Mouse (Mus musculus) liver, embryonic 12.5 days (tissue): ENCODE measurements around the gene Arid2. TPM values are rescaled to one million over a fixed set of nuclear protein-coding genes. Genes with fewer than 3 reads are reported as not detected.

Experiments used
- ATAC-seq: fragments of 200-750 bp; cut with Nextera tagmentation; 2 replicates; pipeline ENCODE4 v1.8.0; 2017; ENCODE audit warnings: moderate number of reproducible peaks, mild to moderate bottlenecking, moderate library complexity
- H3K27ac ChIP-seq: fragments of 300-500 bp; sonication (generic); 2 replicates; pipeline ENCODE4 v1.5.1; 2016; ENCODE audit warnings: mild to moderate bottlenecking
- H3K27me3 ChIP-seq: fragments of 300-500 bp; sonication (generic); replicated peaks from 2 replicates; pipeline ENCODE4 v1.6.1; 2016; ENCODE audit warnings: mild to moderate bottlenecking, moderate library complexity
- H3K36me3 ChIP-seq: fragments of 300-500 bp; sonication (generic); 2 replicates; pipeline ENCODE4 v1.6.1; 2016; ENCODE audit warnings: mild to moderate bottlenecking, moderate library complexity
- H3K4me1 ChIP-seq: fragments of 300-500 bp; sonication (generic); 2 replicates; pipeline ENCODE4 v1.6.1; 2016
- H3K4me2 ChIP-seq: fragments of 300-500 bp; sonication (generic); 2 replicates; pipeline ENCODE4 v1.6.1; 2016; ENCODE audit warnings: mild to moderate bottlenecking, moderate library complexity
- H3K4me3 ChIP-seq: fragments of 300-500 bp; sonication (generic); 2 replicates; pipeline ENCODE4 v1.5.1; 2016; ENCODE audit warnings: mild to moderate bottlenecking, moderate library complexity
- H3K9ac ChIP-seq: fragments of 300-500 bp; sonication (generic); 2 replicates; pipeline ENCODE4 v1.6.1; 2016; ENCODE audit warnings: mild to moderate bottlenecking, moderate library complexity
- H3K9me3 ChIP-seq: fragments of 300-500 bp; sonication (generic); replicated peaks from 2 replicates; pipeline ENCODE4 v1.6.1; 2016; ENCODE audit warnings: mild to moderate bottlenecking, moderate library complexity
- WGBS: fragments of 180-500 bp; shearing (Covaris S2); methylation state at CpG from one replicate; pipeline ENCODE4 v1.1.7; 2016; ENCODE audit not compliant: insufficient replicate concordance; 5-methylcytosine and 5-hydroxymethylcytosine counted together
- polyA plus RNA-seq: library from polyadenylated mRNA; unstranded; fragments of >200 nt; fragmentation: Nextera tagmentation; extraction: Ambion mirVana; gene quantifications from 2 replicates; pipeline ENCODE4 v1.2.1, GENCODE M21; 2016

The Arid2 gene
- polyA plus RNA-seq, 1 experiment from 2014 or later, result 14.1 TPM

DNA sequence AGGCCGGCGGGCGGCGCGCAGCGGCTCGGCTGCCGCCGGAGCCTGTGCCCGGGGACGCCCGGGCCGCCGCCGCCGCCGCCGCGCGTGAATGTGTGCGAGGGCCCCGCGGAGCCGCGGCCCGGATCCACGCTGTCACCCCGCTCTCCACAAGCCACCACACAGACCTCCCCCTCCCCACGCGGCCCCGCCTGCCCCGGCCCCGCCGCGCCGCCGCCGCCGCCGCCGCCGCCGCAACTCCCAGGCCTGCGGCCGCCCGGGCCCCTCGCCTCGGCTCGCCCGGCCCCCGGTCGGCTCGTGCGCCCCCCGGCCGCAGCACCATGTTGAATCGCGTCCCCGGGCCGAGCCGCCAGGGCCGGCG, 404 bp upstream of the Arid2 start:
- no peaks in the 10 kb centered on the region for H3K9me3 ChIP-seq
- peak overlapping the region; percentile 92 for H3K4me2 ChIP-seq
- WGBS, result 0% methylated on average over 32 of the region's 63 CpGs
- peak overlapping the region; percentile 98 for H3K9ac ChIP-seq
- peaks cover 15% of the 10 kb centered on the region for H3K36me3 ChIP-seq
- H3K27ac ChIP-seq, result peak overlapping the region; percentile 99
- H3K4me3 ChIP-seq, result peak overlapping the region; percentile 89
- H3K27me3 ChIP-seq, result no peaks in the 10 kb centered on the region
- peaks cover 38% of the 10 kb centered on the region for H3K4me1 ChIP-seq
- peak; percentile 28 for ATAC-seq

DNA sequence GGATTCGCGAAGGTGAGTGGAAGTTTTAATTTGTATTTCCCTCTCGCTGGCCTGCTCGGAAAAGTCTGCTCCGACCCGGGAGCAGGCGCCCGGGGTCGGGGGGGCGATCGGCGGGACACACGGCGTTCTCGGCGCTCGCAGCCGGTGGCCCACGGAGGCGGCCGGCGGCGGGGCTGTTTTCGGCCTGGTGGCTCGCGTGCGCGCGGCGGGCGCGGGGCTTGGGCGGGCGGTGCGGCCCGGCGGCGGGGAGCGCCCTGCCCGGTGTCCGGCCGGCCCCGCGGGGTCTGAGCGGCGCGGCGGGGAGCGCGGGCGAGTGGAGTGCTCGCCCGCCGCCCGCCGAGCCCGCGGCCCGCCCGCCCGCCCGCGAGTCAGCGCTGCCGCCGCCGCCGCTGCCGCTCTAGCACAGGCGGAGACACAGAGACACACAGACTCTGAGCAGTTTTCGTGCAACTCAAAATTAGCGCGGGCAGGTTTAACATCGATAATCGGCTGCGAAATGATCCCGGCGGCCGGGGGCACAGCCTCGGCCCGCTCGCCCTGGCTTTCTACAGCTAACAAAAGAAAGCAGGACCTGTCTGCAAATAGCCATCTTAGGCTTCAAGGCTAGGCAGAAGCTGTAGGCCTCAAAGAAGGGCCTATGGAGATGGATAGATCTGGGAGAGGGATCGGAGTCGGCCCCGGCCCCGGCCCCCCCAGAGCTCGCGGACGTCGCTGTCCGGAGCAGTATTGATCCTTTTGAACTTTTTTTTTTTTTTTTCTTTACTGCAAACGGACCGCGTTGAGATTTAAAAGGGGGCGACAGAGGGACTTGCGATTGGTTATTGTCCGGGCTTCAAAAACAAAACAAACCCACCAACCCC, 888 bp downstream of the Arid2 start:
- Histone ChIP-seq H3K9ac (peak overlapping the region; percentile 98), H3K27me3 (no peaks in the 10 kb centered on the region), H3K4me2 (peak overlapping the region; percentile 92), H3K4me1 (peaks cover 38% of the 10 kb centered on the region), H3K4me3 (peak overlapping the region; percentile 89), H3K36me3 (peaks cover 14% of the 10 kb centered on the region), H3K27ac (peak overlapping the region; percentile 99), H3K9me3 (no peaks in the 10 kb centered on the region)
- WGBS, result under 1% methylated on average over 80 of the region's 97 CpGs
- ATAC-seq, result peak; percentile 1; the same call in 1 of the 2 replicates

DNA sequence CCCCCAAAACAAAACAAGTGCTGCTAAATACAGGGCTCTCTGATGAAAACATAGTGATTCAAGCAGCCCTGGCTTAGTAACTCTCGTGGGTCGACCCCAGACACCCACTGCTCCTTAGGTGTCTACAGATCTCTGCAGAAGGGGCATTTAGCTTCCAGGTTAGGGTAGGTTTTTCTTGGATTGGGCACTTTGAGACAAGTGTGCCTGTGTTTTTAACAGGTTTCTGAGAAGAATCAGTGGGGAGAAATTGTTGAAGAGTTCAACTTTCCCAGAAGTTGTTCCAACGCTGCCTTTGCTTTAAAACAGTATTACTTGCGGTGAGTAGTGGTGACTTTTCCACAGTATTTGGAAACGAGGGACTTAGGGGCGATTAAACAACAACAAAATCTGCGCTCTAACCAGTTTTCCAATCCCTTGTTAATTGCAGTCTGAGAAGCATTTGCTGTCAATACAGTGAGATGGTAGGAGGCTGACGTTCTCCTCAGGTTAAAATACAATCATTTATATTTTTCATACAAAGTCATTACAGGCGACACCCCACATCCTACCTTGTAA, 1.6 kb downstream of the Arid2 start:
- peaks cover 38% of the 10 kb centered on the region for H3K4me1 ChIP-seq
- peak overlapping the region; percentile 98 for H3K9ac ChIP-seq
- H3K27me3 ChIP-seq, result no peaks in the 10 kb centered on the region
- peak overlapping the region; percentile 99 for H3K27ac ChIP-seq
- 12% methylated on average over 9 of the region's 9 CpGs for WGBS
- H3K4me3 ChIP-seq, result peak overlapping the region; percentile 89
- ATAC-seq, result no peak
- H3K4me2 ChIP-seq, result peak overlapping the region; percentile 78
- H3K9me3 ChIP-seq, result no peaks in the 10 kb centered on the region
- peaks cover 14% of the 10 kb centered on the region for H3K36me3 ChIP-seq

DNA sequence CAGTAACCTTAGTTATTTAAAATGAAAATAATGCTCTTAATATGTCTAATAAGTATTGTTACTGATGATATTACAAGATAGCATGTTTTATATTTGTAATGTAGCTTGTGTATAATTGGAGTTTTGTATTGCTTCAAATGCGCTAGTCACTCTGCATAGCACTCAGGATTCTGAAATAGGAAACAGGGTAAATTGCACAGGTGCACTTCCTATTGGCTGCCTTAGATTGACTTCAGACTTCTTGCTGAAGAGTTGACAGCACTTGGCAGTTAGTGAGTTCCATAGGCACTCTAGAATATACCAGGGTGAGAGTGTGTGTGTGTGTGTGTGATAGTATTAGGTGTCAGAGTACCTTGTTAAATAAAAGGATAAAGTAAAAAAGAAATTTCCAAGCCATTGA, 2.7 kb downstream of the Arid2 start:
- peak overlapping the region; percentile 48; the same call in 1 of the 2 replicates for H3K9ac ChIP-seq
- peak overlapping the region; percentile 37; the same call in 1 of the 2 replicates for H3K27ac ChIP-seq
- H3K4me2 ChIP-seq, result peak overlapping the region; percentile 57
- no peak for ATAC-seq
- H3K27me3 ChIP-seq, result no peaks in the 10 kb centered on the region
- H3K4me3 ChIP-seq, result peak overlapping the region; percentile 39
- WGBS, result 78% methylated on average over 1 of the region's 1 CpGs
- peaks cover 25% of the 10 kb centered on the region for H3K36me3 ChIP-seq
- H3K9me3 ChIP-seq, result no peaks in the 10 kb centered on the region
- peaks cover 44% of the 10 kb centered on the region for H3K4me1 ChIP-seq

DNA sequence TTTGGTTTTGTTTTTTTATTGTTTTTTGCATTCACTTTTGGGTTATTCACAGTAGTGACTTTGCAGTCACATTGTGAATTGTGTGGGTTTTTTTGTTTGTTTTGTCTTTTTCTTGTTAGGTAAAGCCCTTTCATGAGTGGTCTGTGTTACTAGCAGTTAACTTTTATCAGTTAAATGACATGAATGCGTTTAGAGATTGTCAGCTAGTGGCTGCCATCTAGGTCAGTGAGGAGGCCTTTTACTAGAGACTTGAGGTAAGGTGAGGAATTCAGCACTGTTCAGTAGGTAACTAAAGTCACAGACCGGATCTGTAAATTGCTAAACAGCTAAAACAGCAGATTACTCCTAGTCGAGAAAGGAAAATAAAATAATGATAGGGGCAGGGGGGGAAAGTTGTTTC, 6.1 kb downstream of the Arid2 start:
- peaks cover 64% of the 10 kb centered on the region for H3K4me1 ChIP-seq
- peak overlapping the region; percentile 40 for H3K4me2 ChIP-seq
- peaks cover 44% of the 10 kb centered on the region for H3K36me3 ChIP-seq
- ATAC-seq, result peak; percentile 65
- no peaks in the 10 kb centered on the region for H3K27me3 ChIP-seq
- WGBS, result 35% methylated on average over 3 of the region's 3 CpGs
- no peak overlapping the region for H3K4me3 ChIP-seq
- no peaks in the 10 kb centered on the region for H3K9me3 ChIP-seq
- H3K27ac ChIP-seq, result peak overlapping the region; percentile 20; the same call in 1 of the 2 replicates
- peak overlapping the region; percentile 0; the same call in 1 of the 2 replicates for H3K9ac ChIP-seq

DNA sequence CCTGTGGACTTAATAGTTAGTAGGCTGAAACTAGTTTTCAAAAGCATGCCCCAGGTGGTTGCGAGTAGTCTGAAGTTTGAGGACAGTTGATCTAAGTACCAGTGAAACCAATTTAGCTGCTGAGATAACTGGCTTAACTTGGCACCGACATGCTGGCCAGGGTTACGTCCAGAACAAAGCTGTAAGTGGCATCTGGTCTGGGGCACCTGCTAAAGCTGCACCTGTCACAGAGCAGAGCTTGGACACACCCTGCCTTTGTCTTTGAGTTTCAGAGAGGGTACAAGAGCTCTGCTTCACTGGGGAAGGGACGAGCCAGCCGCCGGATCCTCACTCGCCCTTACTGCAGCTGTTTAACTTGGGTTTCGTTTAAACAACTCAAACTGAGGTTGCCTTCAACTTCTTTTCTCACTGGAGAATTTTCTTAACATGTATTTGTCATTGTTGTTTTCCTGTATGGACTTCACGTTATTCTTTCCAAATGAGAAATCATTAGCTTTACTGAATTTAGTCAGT, 9.8 kb downstream of the Arid2 start:
- Histone ChIP-seq H3K36me3 (peaks cover 60% of the 10 kb centered on the region), H3K4me3 (no peak overlapping the region), H3K27me3 (no peaks in the 10 kb centered on the region), H3K9ac (no peak overlapping the region), H3K27ac (no peak overlapping the region), H3K4me2 (no peak overlapping the region), H3K4me1 (peaks cover 48% of the 10 kb centered on the region), H3K9me3 (no peaks in the 10 kb centered on the region)
- 84% methylated on average over 9 of the region's 9 CpGs for WGBS
- ATAC-seq, result no peak

DNA sequence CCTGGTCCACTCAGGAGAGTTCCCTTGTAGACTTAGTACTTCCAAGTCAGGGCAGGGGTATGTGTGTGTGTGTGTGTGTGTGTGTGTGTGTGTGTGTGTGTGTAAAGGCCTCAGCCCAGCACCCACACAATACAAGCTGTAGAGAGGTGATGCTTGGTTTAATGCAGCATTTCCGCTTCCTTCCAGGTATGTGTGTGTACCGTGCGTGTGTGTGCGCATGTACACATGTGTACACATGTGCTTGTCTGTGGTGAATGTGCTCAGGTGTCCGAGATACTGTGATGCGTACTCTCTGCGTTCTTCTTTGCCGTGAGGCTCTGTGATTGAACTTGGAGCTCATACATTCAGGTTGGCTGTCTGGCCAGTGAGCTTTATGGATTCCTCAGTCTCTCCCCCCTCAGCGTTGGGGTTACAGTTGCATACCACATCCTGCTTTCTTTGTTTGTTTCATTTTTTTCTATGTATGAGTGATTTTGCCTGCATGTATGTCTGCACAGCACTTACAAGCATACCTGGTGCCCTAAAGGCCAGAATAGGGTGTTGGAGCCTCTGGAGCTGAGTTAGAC, 10.4 kb downstream of the Arid2 start:
- Histone ChIP-seq H3K4me3 (no peak overlapping the region), H3K27me3 (no peaks in the 10 kb centered on the region), H3K4me1 (peaks cover 42% of the 10 kb centered on the region), H3K36me3 (peaks cover 61% of the 10 kb centered on the region), H3K4me2 (no peak overlapping the region), H3K9me3 (no peaks in the 10 kb centered on the region), H3K9ac (no peak overlapping the region), H3K27ac (no peak overlapping the region)
- 90% methylated on average over 9 of the region's 9 CpGs for WGBS
- ATAC-seq, result no peak

- H3K9me3 ChIP-seq, result no peaks in the 10 kb centered on the region
- H3K27me3 ChIP-seq, result no peaks in the 10 kb centered on the region
- no peak overlapping the region for H3K9ac ChIP-seq
- 69% methylated on average over 6 of the region's 6 CpGs for WGBS
- peaks cover 16% of the 10 kb centered on the region; the same call in 1 of the 2 replicates for H3K4me1 ChIP-seq
- H3K4me3 ChIP-seq, result no peak overlapping the region
- no peak overlapping the region for H3K27ac ChIP-seq
- peaks cover 51% of the 10 kb centered on the region for H3K36me3 ChIP-seq
- no peak overlapping the region for H3K4me2 ChIP-seq
- no peak for ATAC-seq
Observed at GRCm38 (mm10) chr15:96309310-96309709, 22.0 kb downstream of the Arid2 start.

DNA sequence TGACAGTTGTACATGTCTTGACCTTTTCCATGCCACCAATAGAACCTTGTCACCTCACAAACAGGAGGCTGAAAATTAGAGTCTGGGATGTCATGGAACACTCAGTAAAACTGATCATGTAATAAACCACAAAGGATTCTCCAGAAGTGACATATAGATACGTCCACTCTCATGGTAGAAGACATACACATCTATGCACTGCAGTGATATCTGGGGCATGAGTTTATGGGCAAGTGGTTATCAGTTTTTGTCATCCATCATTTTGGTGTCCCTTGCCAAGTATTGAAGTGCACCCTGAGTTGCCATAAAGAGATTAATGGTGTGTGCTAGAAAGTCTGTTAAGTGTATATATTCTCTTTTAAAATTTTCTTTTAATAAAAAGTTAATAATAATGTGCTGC, 25.6 kb downstream of the Arid2 start:
- Histone ChIP-seq H3K4me2 (no peak overlapping the region), H3K9ac (no peak overlapping the region), H3K27ac (no peak overlapping the region), H3K27me3 (no peaks in the 10 kb centered on the region), H3K4me1 (peaks cover 13% of the 10 kb centered on the region; the same call in 1 of the 2 replicates), H3K4me3 (no peak overlapping the region), H3K36me3 (peaks cover 30% of the 10 kb centered on the region), H3K9me3 (no peaks in the 10 kb centered on the region)
- peak; percentile 67 for ATAC-seq
- WGBS, result 40% methylated on average over 1 of the region's 1 CpGs

GRCm38 (mm10) chr15:96315664-96316063, 28.3 kb downstream of the Arid2 start:
- H3K4me1 ChIP-seq, result peaks cover 10% of the 10 kb centered on the region; the same call in 1 of the 2 replicates
- no peak overlapping the region for H3K4me3 ChIP-seq
- H3K27me3 ChIP-seq, result no peaks in the 10 kb centered on the region
- H3K27ac ChIP-seq, result no peak overlapping the region
- ATAC-seq, result no peak
- H3K36me3 ChIP-seq, result peaks cover 24% of the 10 kb centered on the region
- no peak overlapping the region for H3K4me2 ChIP-seq
- H3K9me3 ChIP-seq, result no peaks in the 10 kb centered on the region
- no peak overlapping the region for H3K9ac ChIP-seq
- WGBS, result 33% methylated on average over 1 of the region's 1 CpGs

DNA sequence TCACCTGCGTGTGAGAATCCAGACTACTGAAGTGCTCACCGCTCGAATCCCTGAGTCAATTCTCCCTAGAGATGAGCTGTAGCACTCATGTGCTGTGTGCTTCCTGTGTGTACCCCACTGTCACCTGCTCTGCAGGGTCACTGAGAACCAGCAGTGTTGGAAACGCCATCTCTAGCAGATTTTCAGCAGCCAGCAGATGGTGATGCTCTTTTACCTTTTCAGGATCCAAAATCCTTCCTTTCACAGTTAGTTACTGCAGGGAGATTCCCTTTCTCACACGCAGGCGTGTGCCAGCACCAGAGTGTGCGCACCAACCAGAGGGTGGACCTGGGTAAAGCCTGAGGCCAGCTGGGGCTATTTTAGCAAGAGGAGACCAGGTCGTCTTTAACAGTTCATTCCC, 32.0 kb downstream of the Arid2 start:
- Histone ChIP-seq H3K27me3 (no peaks in the 10 kb centered on the region), H3K4me1 (no peaks in the 10 kb centered on the region), H3K4me3 (no peak overlapping the region), H3K9me3 (no peaks in the 10 kb centered on the region), H3K4me2 (no peak overlapping the region), H3K9ac (no peak overlapping the region), H3K27ac (no peak overlapping the region), H3K36me3 (0 out of 2 replicates have a peak, but pooled peaks cover 9% of the 10 kb centered on the region)
- WGBS, result 86% methylated on average over 8 of the region's 8 CpGs
- ATAC-seq, result no peak
